Mouse (Mus musculus): ENCODE data around the gene Fam89b.

- no peak for TF ChIP-seq HCFC1 (IDR thresholded peaks at IDR 0.05; ENCODE audit: borderline replicate concordance, insufficient read depth, low read length)
- TF ChIP-seq MAFK (IDR thresholded peaks at IDR 0.05; ENCODE audit: insufficient read depth, low read depth, low read length) = no peak
Measured at GRCm38 (mm10) chr19:5711218-5711617, 18.2 kb downstream of the Fam89b start.

Data from ES-E14 (cell line).